Mouse (Mus musculus) T-cell, adult 2 months (primary cell): ENCODE results near the gene 1700020D05Rik.

Experiments
- DNase-seq: peaks from one replicate; pipeline ENCODE4 v3.0.0; 2022; ENCODE audit warnings: low spot score

1700020D05Rik gene

GRCm38 (mm10) chr19:5503687-5504086, at the start of gene 1700020D05Rik:
1700020D05Rik (minus strand) TSS chr19:5503787.
- no peak for DNase-seq

GRCm38 (mm10) chr19:5547471-5548056, 44.0 kb upstream of the 1700020D05Rik start:
- DNase-seq = no peak

- DNase-seq = no peak
Observed at GRCm38 (mm10) chr19:5544031-5544430, 40.4 kb upstream of the 1700020D05Rik start.

- no peak for DNase-seq
Observed at GRCm38 (mm10) chr19:5543362-5543761, 39.8 kb upstream of the 1700020D05Rik start.

GRCm38 (mm10) chr19:5538786-5539185, 35.2 kb upstream of the 1700020D05Rik start:
- DNase-seq = no peak

GRCm38 (mm10) chr19:5532520-5532919, 28.9 kb upstream of the 1700020D05Rik start:
- DNase-seq = peak; percentile 62

- no peak for DNase-seq
Observed at GRCm38 (mm10) chr19:5530138-5530524, 26.5 kb upstream of the 1700020D05Rik start.

GRCm38 (mm10) chr19:5529325-5530137, 25.9 kb upstream of the 1700020D05Rik start:
- peak; percentile 88 for DNase-seq

GRCm38 (mm10) chr19:5525204-5525603, 21.6 kb upstream of the 1700020D05Rik start:
- DNase-seq = no peak

GRCm38 (mm10) chr19:5518721-5519120, 15.1 kb upstream of the 1700020D05Rik start:
- no peak for DNase-seq

- no peak for DNase-seq
Observed at GRCm38 (mm10) chr19:5516906-5517505, 13.4 kb upstream of the 1700020D05Rik start.

GRCm38 (mm10) chr19:5515840-5516777, 12.5 kb upstream of the 1700020D05Rik start:
- no peak for DNase-seq

- no peak for DNase-seq
Observed at GRCm38 (mm10) chr19:5513005-5513349, 9.4 kb upstream of the 1700020D05Rik start.

GRCm38 (mm10) chr19:5512091-5513004, 8.8 kb upstream of the 1700020D05Rik start:
- DNase-seq = no peak

GRCm38 (mm10) chr19:5511074-5511632, 7.6 kb upstream of the 1700020D05Rik start:
- no peak for DNase-seq

GRCm38 (mm10) chr19:5510031-5511026, 6.7 kb upstream of the 1700020D05Rik start, which contains the start of gene Snx32:
Snx32 (minus strand) TSS chr19:5510538.
- peak; percentile 93 for DNase-seq

GRCm38 (mm10) chr19:5500330-5500875, 3.2 kb downstream of the 1700020D05Rik start:
- no peak for DNase-seq

- no peak for DNase-seq
Observed at GRCm38 (mm10) chr19:5496052-5496370, 7.6 kb downstream of the 1700020D05Rik start.
